Mouse (Mus musculus) forebrain, embryonic 10.5 days (tissue): ENCODE measurements around the gene Ifnb1. TPM values are rescaled to one million over a fixed set of nuclear protein-coding genes. Genes with fewer than 3 reads are reported as not detected.

Source experiments
- DNase-seq: peaks from one replicate; pipeline ENCODE4 v3.0.0-alpha.2; 2017; ENCODE audit warnings: low spot score; ENCODE audit errors: extremely low spot score
- H3K27ac ChIP-seq: fragments of 300-500 bp; sonication (generic); 2 replicates; pipeline ENCODE4 v1.5.1; 2016; ENCODE audit warnings: mild to moderate bottlenecking
- H3K27me3 ChIP-seq: fragments of 300-500 bp; sonication (generic); 2 replicates; pipeline ENCODE4 v1.6.1; 2016; ENCODE audit warnings: mild to moderate bottlenecking; ENCODE audit not compliant: poor library complexity, severe bottlenecking
- H3K36me3 ChIP-seq: fragments of 300-500 bp; sonication (generic); replicated peaks from 2 replicates; pipeline ENCODE4 v1.6.1; 2016; ENCODE audit warnings: mild to moderate bottlenecking, moderate library complexity
- H3K4me1 ChIP-seq: fragments of 300-500 bp; sonication (generic); 2 replicates; pipeline ENCODE4 v1.6.1; 2016
- H3K4me3 ChIP-seq: fragments of 300-500 bp; sonication (generic); 2 replicates; pipeline ENCODE4 v1.5.1; 2016; ENCODE audit warnings: mild to moderate bottlenecking, moderate library complexity
- H3K9me3 ChIP-seq: fragments of 300-500 bp; sonication (generic); 2 replicates; pipeline ENCODE4 v1.6.1; 2016; ENCODE audit warnings: mild to moderate bottlenecking, moderate library complexity
- WGBS: fragments of 180-500 bp; shearing (Covaris S2); methylation state at CpG from one replicate; pipeline ENCODE4 v1.1.7; 2016; 5-methylcytosine and 5-hydroxymethylcytosine counted together
- polyA plus RNA-seq: library from polyadenylated mRNA; unstranded; fragments of >200 nt; fragmentation: Nextera tagmentation; extraction: Ambion mirVana; gene quantifications from 2 replicates; pipeline ENCODE4 v1.2.1, GENCODE M21; 2016

Gene Ifnb1
- polyA plus RNA-seq, 1 experiment from 2014 or later: not detected

- no peak overlapping the region for H3K4me3 ChIP-seq
- no peaks in the 10 kb centered on the region for H3K9me3 ChIP-seq
- no peaks in the 10 kb centered on the region for H3K36me3 ChIP-seq
- H3K27me3 ChIP-seq: no peaks in the 10 kb centered on the region
- no peak for DNase-seq
- peaks cover 5% of the 10 kb centered on the region for H3K4me1 ChIP-seq
- H3K27ac ChIP-seq: no peak overlapping the region
- 70% methylated on average over 4 of the region's 4 CpGs for WGBS
Observed at GRCm38 (mm10) chr4:88530271-88530670, 7.7 kb upstream of the Ifnb1 start.

DNA sequence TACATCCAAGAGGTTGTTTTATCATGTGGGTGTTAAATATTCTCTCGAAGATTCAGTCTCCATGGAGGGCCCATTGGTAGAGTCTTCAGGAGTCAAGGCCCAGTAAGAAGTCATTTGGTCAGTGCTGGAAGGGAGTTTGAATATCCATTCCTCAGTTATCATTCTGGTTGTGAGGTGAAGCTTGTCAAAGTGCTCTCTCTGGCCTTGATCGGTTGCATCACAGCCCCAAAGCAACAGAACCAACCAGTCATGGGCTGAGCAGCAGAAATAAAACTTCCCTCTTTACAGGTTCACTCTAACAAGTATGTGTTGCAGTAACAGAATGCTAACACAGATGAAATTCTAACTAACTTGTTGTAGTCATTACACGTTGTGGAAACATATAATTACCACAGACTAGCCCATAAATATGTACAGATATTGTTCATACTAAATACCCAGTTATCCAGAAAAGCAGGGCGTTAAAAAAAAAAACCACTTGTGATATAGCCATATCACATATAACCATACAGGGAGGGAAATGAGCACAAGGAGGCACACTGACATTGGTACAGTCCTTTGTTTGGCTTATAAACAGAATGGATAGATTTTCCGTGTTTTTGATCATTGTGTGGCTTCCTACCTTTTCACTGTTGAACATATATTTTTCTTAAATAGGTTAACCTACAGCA, 3.9 kb upstream of the Ifnb1 start:
- no peaks in the 10 kb centered on the region for H3K9me3 ChIP-seq
- H3K4me1 ChIP-seq: peaks cover 5% of the 10 kb centered on the region
- H3K4me3 ChIP-seq: no peak overlapping the region
- WGBS: 85% methylated on average over 5 of the region's 5 CpGs
- DNase-seq: no peak
- no peak overlapping the region for H3K27ac ChIP-seq
- no peaks in the 10 kb centered on the region for H3K36me3 ChIP-seq
- no peaks in the 10 kb centered on the region for H3K27me3 ChIP-seq

- Histone ChIP-seq H3K36me3 (no peaks in the 10 kb centered on the region), H3K27ac (no peak overlapping the region), H3K4me1 (peaks cover 5% of the 10 kb centered on the region), H3K4me3 (no peak overlapping the region), H3K9me3 (no peaks in the 10 kb centered on the region), H3K27me3 (no peaks in the 10 kb centered on the region)
- no peak for DNase-seq
- WGBS: 80% methylated on average over 3 of the region's 3 CpGs
Observed at GRCm38 (mm10) chr4:88525393-88525792, 2.8 kb upstream of the Ifnb1 start.

GRCm38 (mm10) chr4:88523241-88523640, 667 bp upstream of the Ifnb1 start:
- Histone ChIP-seq H3K9me3 (no peaks in the 10 kb centered on the region), H3K36me3 (no peaks in the 10 kb centered on the region), H3K4me1 (no peaks in the 10 kb centered on the region), H3K4me3 (no peak overlapping the region), H3K27me3 (no peaks in the 10 kb centered on the region), H3K27ac (no peak overlapping the region)
- DNase-seq: no peak

DNA sequence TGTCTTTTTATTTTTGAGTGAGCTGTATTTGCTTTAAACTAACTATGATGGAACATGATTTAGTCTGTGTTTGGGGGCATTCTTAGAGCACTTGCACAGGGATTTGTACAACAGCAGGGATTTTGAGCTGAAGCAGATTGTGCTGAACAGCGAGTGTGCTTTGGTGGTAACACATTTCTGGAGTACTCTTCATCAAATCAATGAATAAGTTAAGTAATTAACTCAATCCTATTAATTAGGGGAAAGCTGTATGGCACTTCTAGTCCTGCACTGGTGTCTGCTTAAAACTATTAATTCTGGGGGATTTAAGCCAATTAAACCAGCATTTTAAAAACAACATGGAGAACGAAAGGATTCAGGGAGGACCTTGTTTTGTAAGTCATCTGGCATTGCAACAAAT, 4.6 kb downstream of the Ifnb1 start:
- Histone ChIP-seq H3K27me3 (no peaks in the 10 kb centered on the region), H3K27ac (no peak overlapping the region), H3K4me1 (peaks cover 5% of the 10 kb centered on the region; the same call in 1 of the 2 replicates), H3K4me3 (no peak overlapping the region), H3K9me3 (no peaks in the 10 kb centered on the region), H3K36me3 (no peaks in the 10 kb centered on the region)
- no peak for DNase-seq
- WGBS: 79% methylated on average over 2 of the region's 2 CpGs

DNA sequence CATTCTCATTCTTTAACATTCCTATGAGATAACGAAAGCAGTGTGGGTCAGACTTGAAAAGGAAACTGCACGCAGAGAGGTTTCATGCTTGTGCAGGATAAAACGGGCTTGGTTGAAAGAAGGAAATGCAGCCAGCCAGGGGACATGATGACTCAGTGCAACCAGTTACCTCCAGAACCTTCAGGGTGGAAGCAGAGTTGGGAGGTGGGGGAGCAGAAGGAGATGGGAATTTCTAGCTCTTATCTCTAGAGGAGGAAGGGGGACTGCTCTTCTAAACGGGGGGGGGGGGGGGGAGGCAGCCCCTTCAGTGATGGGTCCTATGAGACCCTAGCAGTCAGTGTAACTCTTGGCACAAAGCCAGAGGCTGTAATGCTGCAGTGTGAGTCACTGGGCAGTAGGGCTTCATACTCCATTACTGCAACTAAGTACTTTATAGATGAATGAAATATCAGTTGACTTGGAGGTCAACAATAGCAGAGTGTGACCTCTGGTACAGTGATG, 6.8 kb downstream of the Ifnb1 start:
- no peaks in the 10 kb centered on the region for H3K27me3 ChIP-seq
- 68% methylated on average over 4 of the region's 4 CpGs for WGBS
- H3K36me3 ChIP-seq: no peaks in the 10 kb centered on the region
- no peak overlapping the region for H3K4me3 ChIP-seq
- DNase-seq: no peak
- H3K4me1 ChIP-seq: peaks cover 5% of the 10 kb centered on the region; the same call in 1 of the 2 replicates
- no peaks in the 10 kb centered on the region for H3K9me3 ChIP-seq
- 0 out of 2 replicates have a peak overlapping the region, but pooled peaks have one; percentile 21 for H3K27ac ChIP-seq

- DNase-seq: no peak
- Histone ChIP-seq H3K9me3 (no peaks in the 10 kb centered on the region), H3K4me1 (peaks cover 5% of the 10 kb centered on the region; the same call in 1 of the 2 replicates), H3K27me3 (no peaks in the 10 kb centered on the region), H3K4me3 (no peak overlapping the region), H3K27ac (no peak overlapping the region), H3K36me3 (no peaks in the 10 kb centered on the region)
- 78% methylated on average over 2 of the region's 2 CpGs for WGBS
Observed at GRCm38 (mm10) chr4:88515250-88515649, 7.3 kb downstream of the Ifnb1 start.

DNA sequence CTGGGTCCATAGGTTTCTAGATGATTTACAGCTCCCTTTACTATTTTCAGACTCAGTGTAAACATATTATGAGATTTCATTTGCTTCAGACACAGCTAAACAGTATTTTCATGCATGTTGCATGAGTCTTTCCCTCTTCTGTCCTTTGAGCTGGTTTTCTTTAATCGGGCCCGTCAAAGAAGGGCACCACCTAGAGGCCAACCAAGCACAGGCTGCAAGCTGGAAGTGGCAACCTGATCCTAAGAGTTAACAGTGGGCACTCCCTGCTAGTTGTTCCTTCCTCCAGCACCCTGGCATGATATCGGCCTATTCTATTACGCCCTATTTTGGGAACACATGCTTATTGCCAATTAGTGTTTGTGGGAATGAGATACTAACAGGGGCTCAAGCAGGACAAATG, 8.2 kb downstream of the Ifnb1 start:
- H3K9me3 ChIP-seq: no peaks in the 10 kb centered on the region
- peaks cover 5% of the 10 kb centered on the region; the same call in 1 of the 2 replicates for H3K4me1 ChIP-seq
- H3K27me3 ChIP-seq: no peaks in the 10 kb centered on the region
- no peak overlapping the region for H3K27ac ChIP-seq
- DNase-seq: peak; percentile 26
- no peaks in the 10 kb centered on the region for H3K36me3 ChIP-seq
- H3K4me3 ChIP-seq: no peak overlapping the region
- WGBS: 50% methylated on average over 4 of the region's 4 CpGs

- Histone ChIP-seq H3K27ac (no peak overlapping the region), H3K27me3 (no peaks in the 10 kb centered on the region), H3K9me3 (no peaks in the 10 kb centered on the region), H3K4me3 (no peak overlapping the region), H3K4me1 (peaks cover 5% of the 10 kb centered on the region; the same call in 1 of the 2 replicates), H3K36me3 (no peaks in the 10 kb centered on the region)
- WGBS: 87% methylated on average over 4 of the region's 4 CpGs
- DNase-seq: no peak
Observed at GRCm38 (mm10) chr4:88513743-88514142, 8.8 kb downstream of the Ifnb1 start.

- H3K27me3 ChIP-seq: no peaks in the 10 kb centered on the region
- no peak overlapping the region for H3K4me3 ChIP-seq
- 66% methylated on average over 4 of the region's 4 CpGs for WGBS
- DNase-seq: no peak
- H3K36me3 ChIP-seq: no peaks in the 10 kb centered on the region
- no peak overlapping the region for H3K27ac ChIP-seq
- no peaks in the 10 kb centered on the region for H3K9me3 ChIP-seq
- H3K4me1 ChIP-seq: no peaks in the 10 kb centered on the region
Observed at GRCm38 (mm10) chr4:88503753-88504152, 18.8 kb downstream of the Ifnb1 start.

GRCm38 (mm10) chr4:88501247-88501646, 21.3 kb downstream of the Ifnb1 start:
- WGBS: 91% methylated on average over 3 of the region's 3 CpGs

DNA sequence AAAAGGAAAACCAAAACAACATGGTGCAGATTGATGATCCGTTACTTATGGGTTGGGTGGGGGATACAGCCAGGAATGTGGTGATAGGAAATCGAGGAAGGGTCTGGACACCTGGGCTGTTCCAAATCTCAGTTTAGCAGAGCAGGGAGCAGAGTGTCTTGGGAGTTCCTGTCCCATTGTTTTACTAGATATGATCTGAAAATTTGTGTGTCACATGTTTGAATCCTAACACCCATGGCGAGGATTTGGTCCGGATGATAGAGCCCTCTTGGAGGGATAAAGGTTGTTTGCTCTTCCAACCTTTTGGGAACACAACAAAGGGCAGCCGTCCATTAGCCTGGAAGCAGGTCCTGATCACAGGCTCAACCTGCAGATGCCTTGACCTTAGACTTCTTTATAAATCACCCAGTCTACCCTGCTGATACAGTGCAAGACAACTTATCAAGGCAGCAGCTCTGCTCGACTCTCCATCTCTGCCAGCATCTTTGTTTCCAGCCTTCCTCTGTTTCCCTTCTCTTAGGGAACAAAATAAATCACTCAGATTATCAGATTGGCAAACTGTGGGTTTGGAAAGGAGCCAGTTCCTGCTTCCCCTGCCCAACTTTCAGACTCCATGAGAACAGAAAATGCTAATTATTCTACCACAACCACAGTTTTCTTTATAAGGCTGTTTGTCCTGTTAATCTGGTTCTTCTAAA, 26.1 kb downstream of the Ifnb1 start:
- H3K27me3 ChIP-seq: no peaks in the 10 kb centered on the region
- 92% methylated on average over 6 of the region's 6 CpGs for whole genome bisulfite sequencing
- H3K9me3 ChIP-seq: no peaks in the 10 kb centered on the region
- no peaks in the 10 kb centered on the region for H3K4me1 ChIP-seq
- no peak overlapping the region for H3K27ac ChIP-seq
- H3K36me3 ChIP-seq: no peaks in the 10 kb centered on the region
- no peak for DNase-seq
- H3K4me3 ChIP-seq: no peak overlapping the region

More at GRCm38 (mm10) chr4:88501247-88501646, 21.3 kb downstream of the Ifnb1 start:
- Histone ChIP-seq H3K36me3 (no peaks in the 10 kb centered on the region), H3K4me3 (no peak overlapping the region), H3K27ac (no peak overlapping the region), H3K9me3 (no peaks in the 10 kb centered on the region), H3K27me3 (no peaks in the 10 kb centered on the region), H3K4me1 (no peaks in the 10 kb centered on the region)
- DNase-seq: no peak

GRCm38 (mm10) chr4:88489622-88490021, 33.0 kb downstream of the Ifnb1 start:
- Histone ChIP-seq H3K4me3 (no peak overlapping the region), H3K27ac (no peak overlapping the region), H3K36me3 (no peaks in the 10 kb centered on the region), H3K27me3 (no peaks in the 10 kb centered on the region), H3K9me3 (no peaks in the 10 kb centered on the region), H3K4me1 (no peaks in the 10 kb centered on the region)
- 90% methylated on average over 2 of the region's 2 CpGs for WGBS
- DNase-seq: no peak
